Mouse (Mus musculus) limb, embryonic 11.5 days (tissue): ENCODE measurements around the gene Fbxo7. TPM values are rescaled to one million over a fixed set of nuclear protein-coding genes. Genes with fewer than 3 reads are reported as not detected.
"Not testable (repeated sequence)": the region's sequence is repeated elsewhere in the genome, so short reads cannot be mapped to it uniquely, and the experiment has no call there.

Experiments used
- ATAC-seq: fragments of 200-750 bp; cut with Nextera tagmentation; 2 replicates; pipeline ENCODE4 v1.8.0; 2017; ENCODE audit warnings: low read depth; ENCODE audit not compliant: insufficient number of reproducible peaks, low FRiP score, low TSS enrichment
- DNase-seq: peaks from one replicate; pipeline ENCODE4 v3.0.0-alpha.2; 2015; ENCODE audit warnings: low spot score
- H3K27ac ChIP-seq: fragments of 300-500 bp; sonication (generic); replicated peaks from 2 replicates; pipeline ENCODE4 v1.5.1; 2014; ENCODE audit warnings: low read depth, mild to moderate bottlenecking, low read length
- H3K27me3 ChIP-seq: fragments of 300-500 bp; sonication (generic); 2 replicates; pipeline ENCODE4 v1.6.1; 2014; ENCODE audit warnings: mild to moderate bottlenecking, low read length, mixed read lengths; ENCODE audit not compliant: control insufficient read depth, insufficient read depth
- H3K36me3 ChIP-seq: fragments of 300-500 bp; sonication (generic); 2 replicates; pipeline ENCODE4 v1.6.1; 2014; ENCODE audit warnings: mild to moderate bottlenecking, low read length, moderate library complexity, mixed read lengths; ENCODE audit not compliant: control insufficient read depth, insufficient read depth
- H3K4me1 ChIP-seq: fragments of 300-500 bp; sonication (generic); 2 replicates; pipeline ENCODE4 v1.6.1; 2014; ENCODE audit warnings: low read length, mixed read lengths; ENCODE audit not compliant: control insufficient read depth, insufficient read depth
- H3K4me2 ChIP-seq: fragments of 300-500 bp; sonication (generic); 2 replicates; pipeline ENCODE4 v1.6.1; 2014; ENCODE audit warnings: low read depth, mild to moderate bottlenecking, moderate library complexity; ENCODE audit not compliant: severe bottlenecking
- H3K4me3 ChIP-seq: fragments of 300-500 bp; sonication (generic); 2 replicates; pipeline ENCODE4 v1.5.1; 2014; ENCODE audit warnings: low read depth, low read length
- H3K9ac ChIP-seq: fragments of 300-500 bp; sonication (generic); 2 replicates; pipeline ENCODE4 v1.6.1; 2014; ENCODE audit warnings: mild to moderate bottlenecking, low read length
- H3K9me3 ChIP-seq: fragments of 300-500 bp; sonication (generic); 2 replicates; pipeline ENCODE4 v1.6.1; 2016; ENCODE audit warnings: low read length; ENCODE audit not compliant: control insufficient read depth
- WGBS: fragments of 180-500 bp; shearing (Covaris S2); extraction: QIAGEN DNeasy Blood & Tissue Kit; methylation state at CpG from one replicate; pipeline ENCODE4 v1.1.7; 2014; 5-methylcytosine and 5-hydroxymethylcytosine counted together
- polyA plus RNA-seq: library from polyadenylated mRNA; unstranded; fragments of >200 nt; fragmentation: Nextera tagmentation; extraction: Ambion mirVana; gene quantifications from 2 replicates; pipeline ENCODE4 v1.2.1, GENCODE M21; 2014

Fbxo7 gene
- polyA plus RNA-seq, 1 experiment from 2014 or later = 24.0 TPM

GRCm38 (mm10) chr10:86025906-86026305, 4.1 kb downstream of the Fbxo7 start:
- Histone ChIP-seq H3K4me1 (no peaks in the 10 kb centered on the region), H3K36me3 (peaks cover 3% of the 10 kb centered on the region; the same call in 1 of the 2 replicates), H3K4me3 (no peak overlapping the region), H3K9ac (no peak overlapping the region), H3K27me3 (no peaks in the 10 kb centered on the region), H3K27ac (no peak overlapping the region), H3K4me2 (no peak overlapping the region), H3K9me3 (no peaks in the 10 kb centered on the region)
- no peak for ATAC-seq
- DNase-seq = no peak
- 72% methylated on average over 2 of the region's 2 CpGs for WGBS

DNA sequence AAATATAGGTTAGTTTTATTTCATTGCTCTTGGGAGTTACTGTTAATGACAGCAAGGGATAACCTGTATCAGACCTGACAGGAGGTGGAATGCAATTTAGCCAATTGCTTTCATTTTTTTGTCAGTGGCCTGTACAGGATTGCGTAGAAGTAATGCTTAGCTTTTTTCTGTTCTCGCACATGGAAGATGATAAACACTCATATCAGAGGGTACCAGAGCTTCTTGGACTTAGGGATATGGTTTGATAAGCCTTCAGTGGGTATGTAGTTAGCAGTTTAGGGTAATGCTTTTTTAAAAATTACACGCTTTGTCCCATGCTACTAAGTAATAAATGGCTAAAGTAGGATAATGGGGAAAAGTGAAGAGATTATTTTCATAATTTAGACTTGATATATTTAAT, 4.6 kb downstream of the Fbxo7 start:
- ATAC-seq (no peak), DNase-seq (no peak)
- H3K4me2 ChIP-seq = no peak overlapping the region
- no peak overlapping the region for H3K9ac ChIP-seq
- no peaks in the 10 kb centered on the region for H3K4me1 ChIP-seq
- H3K27me3 ChIP-seq = no peaks in the 10 kb centered on the region
- no peaks in the 10 kb centered on the region for H3K9me3 ChIP-seq
- no peak overlapping the region for H3K27ac ChIP-seq
- no peak overlapping the region for H3K4me3 ChIP-seq
- WGBS = 91% methylated on average over 3 of the region's 3 CpGs
- peaks cover 3% of the 10 kb centered on the region; the same call in 1 of the 2 replicates for H3K36me3 ChIP-seq

- H3K4me3 ChIP-seq, H3K27ac ChIP-seq, ATAC-seq, H3K9ac ChIP-seq, H3K4me1 ChIP-seq, H3K4me2 ChIP-seq, H3K27me3 ChIP-seq, H3K36me3 ChIP-seq, DNase-seq, H3K9me3 ChIP-seq: not testable (repeated sequence)
- WGBS = 58% methylated on average over 1 of the region's 1 CpGs
Measured at GRCm38 (mm10) chr10:86026807-86027206, 5.0 kb downstream of the Fbxo7 start.

DNA sequence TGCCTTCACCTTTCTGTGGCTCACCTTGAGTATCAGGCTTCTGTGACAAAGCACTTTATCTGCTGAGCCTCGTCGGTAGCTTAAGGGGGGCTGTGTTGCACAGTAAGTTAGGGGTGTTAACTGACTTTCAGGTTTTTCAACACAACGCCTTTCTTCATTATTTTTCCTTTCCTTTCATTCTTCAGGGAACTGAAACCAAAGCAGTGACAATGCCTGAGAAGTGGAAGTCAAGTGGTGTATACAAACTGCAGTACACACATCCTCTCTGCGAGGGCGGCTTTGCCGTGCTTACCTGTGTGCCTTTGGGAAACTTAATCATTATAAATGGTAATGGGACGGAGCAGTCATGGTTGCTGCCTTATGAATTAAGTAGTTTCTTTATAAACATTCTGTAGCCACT, 9.0 kb downstream of the Fbxo7 start:
- no peak overlapping the region for H3K4me3 ChIP-seq
- H3K27me3 ChIP-seq = no peaks in the 10 kb centered on the region
- no peak for ATAC-seq
- no peaks in the 10 kb centered on the region for H3K9me3 ChIP-seq
- H3K36me3 ChIP-seq = peaks cover 3% of the 10 kb centered on the region; the same call in 1 of the 2 replicates
- DNase-seq = no peak
- 90% methylated on average over 7 of the region's 7 CpGs for WGBS
- H3K27ac ChIP-seq = no peak overlapping the region
- no peak overlapping the region for H3K9ac ChIP-seq
- no peaks in the 10 kb centered on the region for H3K4me1 ChIP-seq
- no peak overlapping the region for H3K4me2 ChIP-seq

DNA sequence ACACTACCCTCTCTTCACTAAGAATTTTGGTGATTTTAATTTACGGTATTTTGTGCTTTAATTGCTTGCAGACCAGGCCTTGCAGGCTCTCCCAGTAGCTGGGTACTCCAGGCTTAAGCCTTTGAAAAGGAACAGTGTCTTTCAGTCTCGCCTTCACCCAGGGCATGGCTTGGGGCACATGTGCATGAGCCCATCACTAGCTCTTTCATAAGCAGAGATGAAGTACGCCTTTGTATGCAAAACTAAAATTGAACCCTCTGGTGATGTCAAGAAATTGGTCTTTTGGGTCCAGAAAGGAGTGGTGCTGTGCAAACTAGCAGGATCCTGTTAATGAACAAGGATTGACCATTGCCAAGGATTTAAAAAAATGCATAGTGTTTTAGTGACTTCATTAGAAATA, 10.7 kb downstream of the Fbxo7 start:
- Histone ChIP-seq H3K9me3 (no peaks in the 10 kb centered on the region), H3K27ac (no peak overlapping the region), H3K36me3 (peaks cover 3% of the 10 kb centered on the region; the same call in 1 of the 2 replicates), H3K9ac (no peak overlapping the region), H3K27me3 (no peaks in the 10 kb centered on the region), H3K4me3 (no peak overlapping the region), H3K4me2 (no peak overlapping the region), H3K4me1 (no peaks in the 10 kb centered on the region)
- DNase-seq (no peak), ATAC-seq (no peak)
- 61% methylated on average over 3 of the region's 3 CpGs for WGBS

DNA sequence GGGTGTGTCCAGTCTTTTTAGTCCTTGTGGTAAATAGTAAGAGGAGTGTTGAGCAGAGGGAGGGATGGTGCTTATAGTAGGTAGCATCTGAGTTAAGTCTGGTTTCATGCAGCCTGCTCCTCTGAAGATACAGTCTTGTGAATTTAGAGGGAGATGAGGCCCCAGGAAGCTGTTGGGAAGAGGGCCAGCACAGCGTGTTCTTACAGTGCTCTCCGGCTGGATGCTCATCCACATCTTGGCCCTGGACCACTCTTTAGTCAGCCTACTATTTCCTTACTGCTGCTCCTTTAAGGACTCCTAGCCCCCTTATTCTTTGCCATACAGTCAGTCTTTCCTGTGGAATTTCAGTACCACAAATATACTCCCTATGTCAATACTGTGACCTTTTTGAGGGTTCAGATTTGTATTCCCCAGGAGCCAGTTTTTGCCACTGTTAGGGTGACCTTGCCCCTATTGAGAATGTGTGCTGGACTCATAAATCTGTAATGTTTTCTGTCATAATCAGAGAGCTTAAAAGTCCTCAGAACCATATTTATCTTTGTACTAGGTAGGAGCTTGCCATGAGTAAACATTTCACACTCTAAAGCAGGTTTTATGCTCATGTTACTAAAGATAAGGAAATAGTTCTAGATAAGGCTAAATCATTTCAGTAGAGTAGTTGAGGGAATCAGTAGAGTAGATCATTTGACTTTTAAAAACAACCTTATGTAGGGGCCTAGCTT, 12.4 kb downstream of the Fbxo7 start:
- Histone ChIP-seq H3K27ac (no peak overlapping the region), H3K4me3 (no peak overlapping the region)
- WGBS = 97% methylated on average over 2 of the region's 2 CpGs

GRCm38 (mm10) chr10:86043651-86044050, 21.9 kb downstream of the Fbxo7 start:
- no peaks in the 10 kb centered on the region for H3K27me3 ChIP-seq
- no peaks in the 10 kb centered on the region for H3K4me1 ChIP-seq
- ATAC-seq = no peak

More for the DNA sequence above, 12.4 kb downstream of the Fbxo7 start:
- Histone ChIP-seq H3K9ac (no peak overlapping the region), H3K4me1 (no peaks in the 10 kb centered on the region), H3K27me3 (no peaks in the 10 kb centered on the region), H3K4me2 (no peak overlapping the region), H3K9me3 (no peaks in the 10 kb centered on the region), H3K36me3 (peaks cover 1% of the 10 kb centered on the region; the same call in 1 of the 2 replicates)
- no peak for DNase-seq
- no peak for ATAC-seq

DNA sequence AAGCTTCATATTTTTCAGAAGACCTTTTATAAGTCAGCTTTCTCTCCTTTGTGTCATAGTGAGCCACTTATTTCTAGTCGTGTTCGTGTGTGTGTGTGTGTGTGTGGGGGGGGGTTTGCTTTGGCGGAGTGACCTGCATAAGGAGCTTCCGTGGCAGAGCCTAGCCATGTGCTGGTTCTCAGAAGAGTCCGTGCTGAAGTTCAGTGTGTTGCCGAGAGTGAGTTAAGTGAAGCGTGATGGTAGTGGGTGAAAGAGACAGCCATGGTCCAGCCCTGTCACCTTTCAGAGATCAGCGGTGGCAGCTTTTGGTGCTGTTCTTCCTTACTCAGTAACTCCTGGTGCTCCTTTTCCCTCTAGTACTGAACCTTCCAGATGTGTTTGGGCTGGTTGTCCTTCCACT, 22.3 kb downstream of the Fbxo7 start:
- WGBS = 93% methylated on average over 8 of the region's 8 CpGs

More at GRCm38 (mm10) chr10:86043651-86044050, 21.9 kb downstream of the Fbxo7 start:
- Histone ChIP-seq H3K9ac (no peak overlapping the region), H3K4me2 (no peak overlapping the region), H3K4me3 (no peak overlapping the region), H3K9me3 (no peaks in the 10 kb centered on the region), H3K27ac (no peak overlapping the region), H3K36me3 (0 out of 2 replicates have a peak, but pooled peaks cover 2% of the 10 kb centered on the region)
- no peak for DNase-seq
- WGBS = 81% methylated on average over 4 of the region's 4 CpGs

More for the DNA sequence above, 22.3 kb downstream of the Fbxo7 start:
- Histone ChIP-seq H3K4me2 (no peak overlapping the region), H3K36me3 (0 out of 2 replicates have a peak, but pooled peaks cover 2% of the 10 kb centered on the region), H3K9me3 (no peaks in the 10 kb centered on the region), H3K4me1 (no peaks in the 10 kb centered on the region), H3K27me3 (no peaks in the 10 kb centered on the region), H3K27ac (no peak overlapping the region), H3K9ac (no peak overlapping the region), H3K4me3 (no peak overlapping the region)
- ATAC-seq (no peak), DNase-seq (no peak)
